Comparison of ENCODE assay signal across 10 mouse cellular contexts in the genomic region with DNA sequence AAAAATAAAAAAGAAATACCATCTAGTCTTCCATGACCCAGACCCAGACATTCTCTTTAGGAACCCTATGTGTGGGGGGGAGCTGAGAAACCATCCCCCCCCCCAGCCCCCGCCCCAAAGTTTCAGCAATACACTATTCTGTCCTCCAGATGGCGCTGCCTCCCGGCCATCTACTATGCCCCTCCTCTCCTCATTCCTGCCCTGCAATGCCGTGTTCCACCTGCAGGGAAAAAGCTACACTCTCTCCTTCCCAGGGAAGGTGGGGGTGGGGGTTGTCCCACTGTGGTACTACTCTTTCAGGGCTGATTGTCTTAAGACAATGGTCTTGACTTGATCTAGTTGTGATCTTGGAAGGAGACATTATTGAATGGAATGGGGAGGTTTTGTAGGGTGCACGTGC.
DNase-seq lines count a peak whose midpoint lies in the region; ATAC-seq lines count a peak whose summit lies in the region.
"Had no signal": no experiment of that assay in that cellular context is flagged by ENCODE, and none has a peak within 500 bp of the region (broad histone marks: within the 10 kb centered on the region; RNA-seq: fewer than 3 reads in every experiment).

No protein-coding gene starts in this region.

- no peaks in the 10 kb centered on the region for H3K9me3 ChIP-seq in forebrain, embryonic 13.5 days (replicated peaks)
- H3K9me3 ChIP-seq: embryonic facial prominence, embryonic 12.5 days had no signal

- H3K4me1 ChIP-seq in forebrain, embryonic 13.5 days, result no peaks in the 10 kb centered on the region

- ATAC-seq in common myeloid progenitor, adult 5-6 weeks (replicated peaks; ENCODE audit: low read depth, poor library complexity, severe bottlenecking), result peak; percentile 90
- ATAC-seq in forebrain, embryonic 13.5 days, result no peak

- peak; percentile 25 for DNase-seq in heart, postnatal 4 days
- DNase-seq in heart, adult 11 months, result no peak
- DNase-seq in spleen, postnatal 4 days (ENCODE audit: low spot score in 2 of 2), result peak; percentile 25 to 67
- no peak for DNase-seq in spleen, adult 12 weeks (ENCODE audit: low spot score)
- DNase-seq in left cerebral cortex, adult 8-10 months (ENCODE audit: low spot score in 2 of 2), result no peak
- no peak for DNase-seq in T-cell, adult 2 months (ENCODE audit: low spot score)
- DNase-seq: layer of hippocampus, postnatal 36 days had no signal

- H3K36me3 ChIP-seq in forebrain, embryonic 13.5 days (ENCODE audit: poor library complexity, severe bottlenecking), result no peaks in the 10 kb centered on the region
- H3K36me3 ChIP-seq: embryonic facial prominence, embryonic 12.5 days had no signal

- no peak overlapping the region for H3K4me2 ChIP-seq in forebrain, embryonic 13.5 days
- H3K4me2 ChIP-seq: embryonic facial prominence, embryonic 12.5 days had no signal

- WGBS in forebrain, embryonic 13.5 days, result 72% methylated on average over 5 of the region's 5 CpGs

- H3K4me3 ChIP-seq in forebrain, embryonic 13.5 days, result no peak overlapping the region
- H3K4me3 ChIP-seq: embryonic facial prominence, embryonic 12.5 days had no signal

- H3K27me3 ChIP-seq in forebrain, embryonic 13.5 days, result no peaks in the 10 kb centered on the region
- H3K27me3 ChIP-seq: embryonic facial prominence, embryonic 12.5 days had no signal

- H3K27ac ChIP-seq in forebrain, embryonic 13.5 days, result no peak overlapping the region
- H3K27ac ChIP-seq: embryonic facial prominence, embryonic 12.5 days had no signal

- no peak overlapping the region for H3K9ac ChIP-seq in forebrain, embryonic 13.5 days
- H3K9ac ChIP-seq: embryonic facial prominence, embryonic 12.5 days had no signal

Comparison
In these comparisons a context has a peak if more than half of its experiments do, and no peak if none do; other contexts are left out.
1. DNase-seq: peak in heart, postnatal 4 days (single experiment) and spleen, postnatal 4 days (2 of 2); none in heart, adult 11 months (single experiment), spleen, adult 12 weeks (single experiment), left cerebral cortex, adult 8-10 months (0 of 2) and T-cell, adult 2 months (single experiment).